8 mouse cellular contexts compared by ENCODE assay signal in genomic region chr3:51233918-51234751, GRCm38 (mm10). TPM values are rescaled to one million over a fixed set of nuclear protein-coding genes. Genes with fewer than 3 reads are reported as not detected.
A peak's percentile ranks its signal among the peaks of the same experiment; 100 is the strongest.
DNase-seq lines count a peak whose midpoint lies in the region; ATAC-seq and TF ChIP-seq lines count a peak whose summit lies in the region.

No protein-coding gene starts in this region.

- 49% methylated on average over 13 of the region's 13 CpGs for WGBS in forebrain, embryonic 16.5 days
- 27% methylated on average over 13 of the region's 13 CpGs for WGBS in lung, adult 2 months
- 53% methylated on average over 13 of the region's 13 CpGs for WGBS in olfactory bulb, adult 2 months

- peak; percentile 100 for TF ChIP-seq CTCF in lung, adult 2 months (IDR thresholded peaks at IDR 0.05; ENCODE audit: insufficient read depth, low read length)
- TF ChIP-seq CTCF in olfactory bulb, adult 2 months (IDR thresholded peaks at IDR 0.05; ENCODE audit: insufficient read depth, low read depth, low read length): peak; percentile 61

- H3K27ac ChIP-seq in ES-E14 (ENCODE audit: insufficient read depth, low read depth, low read length, poor library complexity, severe bottlenecking): no peak overlapping the region
- no peak overlapping the region for H3K27ac ChIP-seq in forebrain, embryonic 16.5 days (ENCODE audit: low read length)
- no peak overlapping the region for H3K27ac ChIP-seq in olfactory bulb, adult 2 months (ENCODE audit: insufficient read depth, low read depth, low read length)

- peak; percentile 85 for ATAC-seq in forebrain, embryonic 16.5 days

- peaks cover 6% of the 10 kb centered on the region for H3K36me3 ChIP-seq in ES-E14 (ENCODE audit: control insufficient read depth, insufficient read depth, low read length, poor library complexity, severe bottlenecking)
- H3K36me3 ChIP-seq in forebrain, embryonic 16.5 days (ENCODE audit: control insufficient read depth, insufficient read depth): no peaks in the 10 kb centered on the region

- H3K4me3 ChIP-seq in ES-E14 (ENCODE audit: insufficient read depth in 1 of 2, low read depth in 1 of 2, low read length in 2 of 2, poor library complexity in 1 of 2, severe bottlenecking in 1 of 2): no peak overlapping the region; a peak in 1 of 4 replicates
- no peak overlapping the region for H3K4me3 ChIP-seq in forebrain, embryonic 16.5 days (replicated peaks; ENCODE audit: low read length)
- H3K4me3 ChIP-seq in lung, adult 2 months (replicated peaks; ENCODE audit: extremely low read depth, low read depth, low read length): no peak overlapping the region
- H3K4me3 ChIP-seq in olfactory bulb, adult 2 months (ENCODE audit: insufficient read depth, low read depth, low read length): no peak overlapping the region

- peak; percentile 87 for DNase-seq in ES-E14 (ENCODE audit: low read depth, low spot score)
- DNase-seq in cerebellum, adult 11-12 months: peak; percentile 78
- DNase-seq in heart, postnatal 36 days: peak; percentile 87 to 89
- peak; percentile 63 to 87 for DNase-seq in layer of hippocampus, adult 18-20 months (ENCODE audit: low spot score in 2 of 2)
- DNase-seq in lung, adult 2 months: peak; percentile 83
- peak; percentile 58 to 70 for DNase-seq in thymus, adult 18-20 months

- intact Hi-C loops in heart, postnatal 36 days (cut with DNase I): loop anchor here (1.0 kb wide), 2 partner anchors 119 to 131 kb away; no protein-coding TSS in a partner anchor

- in situ Hi-C loops in ES-E14 (cut with MboI; ENCODE audit: low sequenced_read_pairs in 2 of 2, unreplicated experiment in 2 of 2): loop anchor here in 1 of 2 experiments (10.0 kb wide), 1 partner anchor 121 kb away; no protein-coding TSS in a partner anchor

- no peaks in the 10 kb centered on the region for H3K27me3 ChIP-seq in forebrain, embryonic 16.5 days (replicated peaks; ENCODE audit: control insufficient read depth, insufficient read depth, low read length)

- H3K4me1 ChIP-seq in ES-E14 (ENCODE audit: control insufficient read depth in 2 of 2, insufficient read depth in 2 of 2, low read length in 2 of 2, poor library complexity in 1 of 2): peaks cover 9 to 12% of the 10 kb centered on the region in 2 experiments; a peak in 3 of 4 replicates
- peaks cover 9% of the 10 kb centered on the region for H3K4me1 ChIP-seq in forebrain, embryonic 16.5 days (replicated peaks; ENCODE audit: control insufficient read depth, insufficient read depth, low read length)
- H3K4me1 ChIP-seq in lung, adult 2 months (ENCODE audit: control insufficient read depth, insufficient read depth, low read length): peaks cover 5% of the 10 kb centered on the region
- H3K4me1 ChIP-seq in olfactory bulb, adult 2 months (ENCODE audit: control insufficient read depth, insufficient read depth, low read length): peaks cover 11% of the 10 kb centered on the region

- 0 out of 2 replicates have a peak overlapping the region, but pooled peaks have one; percentile 13 for H3K4me2 ChIP-seq in forebrain, embryonic 16.5 days (ENCODE audit: low read length)

- no peaks in the 10 kb centered on the region for H3K9me3 ChIP-seq in ES-E14 (ENCODE audit: control insufficient read depth, insufficient read depth, low read depth, low read length)
- no peaks in the 10 kb centered on the region for H3K9me3 ChIP-seq in forebrain, embryonic 16.5 days (ENCODE audit: control insufficient read depth, low read length)

- H3K9ac ChIP-seq in ES-E14 (ENCODE audit: insufficient read depth, low read depth, low read length, poor library complexity, severe bottlenecking): no peak overlapping the region
- 0 out of 2 replicates have a peak overlapping the region, but pooled peaks have one; percentile 14 for H3K9ac ChIP-seq in forebrain, embryonic 16.5 days (replicated peaks; ENCODE audit: low read depth, low read length)

- TF ChIP-seq POLR2A in lung, adult 2 months (IDR thresholded peaks at IDR 0.05; ENCODE audit: borderline replicate concordance, extremely low read depth, low read depth, low read length): no peak
- TF ChIP-seq POLR2A in olfactory bulb, adult 2 months (IDR thresholded peaks at IDR 0.05; ENCODE audit: insufficient read depth, low read depth, low read length): no peak

TF ChIP-seq in ES-E14, 5 proteins besides CTCF, POLR2A, EP300 and RAD21:
- no peak for TF ChIP-seq ZNF384 (IDR thresholded peaks at IDR 0.05; ENCODE audit: low read depth, low read length)
- no peak for TF ChIP-seq CHD2 (IDR thresholded peaks at IDR 0.05; ENCODE audit: low read depth, low read length)
- TF ChIP-seq ZC3H11A (IDR thresholded peaks at IDR 0.05; ENCODE audit: borderline replicate concordance, low read depth, low read length): 0 out of 2 replicates have a peak, but pooled peaks have one; percentile 43

RNA-seq across cellular contexts. Expression of gene Noct, which starts 9.9 kb away (rescaled TPM):
- 39.3 and 53.4 TPM in 2 replicates for total RNA-seq in ES-E14 (2012; rRNA removed)
- 21.3 and 23.0 TPM in 2 replicates for polyA plus RNA-seq in forebrain, embryonic 16.5 days (2015; fragmentation: Nextera tagmentation; extraction: Ambion mirVana)
- total RNA-seq in heart, postnatal 36 days (2021): 10 to 100 TPM; 33.6 to 35.1 TPM
- 10 to 100 TPM; 59.5 to 60.3 TPM for total RNA-seq in layer of hippocampus, adult 18-20 months (2021)
- 8.2 and 9.9 TPM in 2 replicates for polyA plus RNA-seq in lung, adult 2 months (2012; rRNA removed)
- polyA plus RNA-seq in olfactory bulb, adult 2 months (2012; ENCODE audit: insufficient read depth, insufficient read length, low replicate concordance, missing spikeins): not detected in 2 replicates
